Mouse (Mus musculus) fat pad, adult 2 months (tissue): ENCODE data around the gene Laptm4a.

Experiments used
- DNase-seq: peaks from one replicate; pipeline ENCODE4 v3.0.0-alpha.2; 2011; ENCODE audit warnings: low read depth, low spot score; ENCODE audit errors: extremely low read depth

The Laptm4a gene

GRCm38 (mm10) chr12:8921394-8922368, at the start of gene Laptm4a:
TSS of gene Laptm4a (plus strand) at chr12:8921664.
- DNase-seq = peak; percentile 94

- no peak for DNase-seq
Measured at GRCm38 (mm10) chr12:8875583-8875982, 45.9 kb upstream of the Laptm4a start.

DNA sequence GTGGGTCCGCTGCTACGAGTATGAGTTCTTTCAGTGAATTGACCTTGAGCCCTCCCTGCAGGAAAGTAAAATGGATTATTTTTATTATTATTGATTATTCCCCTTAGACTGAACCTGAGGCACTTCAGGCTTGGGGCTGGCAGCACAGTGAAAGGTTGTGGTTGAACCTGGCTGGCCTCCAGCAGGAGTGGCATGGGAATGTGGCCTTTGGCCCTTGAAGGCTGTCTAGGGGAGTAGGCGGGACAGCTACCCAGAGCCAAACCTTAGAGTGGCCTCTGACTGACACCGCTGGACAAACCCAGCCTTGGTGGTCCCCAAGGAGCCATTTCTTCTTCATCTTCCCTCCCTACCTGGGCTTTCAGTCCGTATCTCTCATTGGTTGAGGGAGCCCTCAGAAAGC, 44.6 kb upstream of the Laptm4a start:
- DNase-seq = no peak

- no peak for DNase-seq
Measured at GRCm38 (mm10) chr12:8877413-8877812, 44.1 kb upstream of the Laptm4a start.

- DNase-seq = no peak
Measured at GRCm38 (mm10) chr12:8878752-8879151, 42.7 kb upstream of the Laptm4a start.

DNA sequence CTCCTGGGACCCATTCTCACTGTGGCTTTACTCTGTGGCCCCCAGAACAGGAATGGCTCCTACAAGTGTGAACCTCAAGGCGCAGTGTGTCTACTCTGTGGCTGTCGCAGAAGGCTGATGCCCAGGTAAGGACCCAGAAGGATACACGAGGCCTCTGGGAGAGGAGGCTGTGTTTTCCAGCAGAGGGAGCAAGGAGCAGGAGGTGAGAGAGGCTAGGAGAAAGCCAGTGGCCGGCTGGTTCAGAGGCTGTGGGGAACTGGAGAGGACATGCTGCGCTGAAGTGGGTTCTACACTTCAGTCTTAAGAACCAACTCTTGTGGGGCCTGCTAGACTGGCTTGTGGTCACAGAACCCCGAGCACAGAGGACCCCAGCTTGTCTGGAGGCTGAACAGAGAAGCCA, 42.1 kb upstream of the Laptm4a start:
- DNase-seq = no peak

GRCm38 (mm10) chr12:8881736-8882135, 39.7 kb upstream of the Laptm4a start:
- no peak for DNase-seq

DNA sequence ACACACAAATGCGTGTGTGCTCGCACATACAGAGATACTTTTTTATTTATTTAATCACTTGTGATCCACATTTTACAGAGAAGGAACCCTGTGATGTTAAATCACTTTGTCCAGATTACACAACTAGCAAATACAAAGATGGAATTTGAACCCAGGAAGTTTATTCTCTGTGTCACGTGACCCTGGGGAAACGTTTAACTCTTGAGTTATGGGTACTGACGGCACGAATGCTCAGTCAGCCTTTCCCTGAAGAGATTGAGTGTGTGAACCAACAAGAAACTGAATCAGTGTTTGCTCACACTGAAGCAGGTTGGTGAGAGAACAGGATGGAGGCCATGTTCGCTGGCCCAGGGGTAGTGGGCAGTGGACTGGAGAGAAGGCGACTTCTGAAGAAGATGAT, 39.1 kb upstream of the Laptm4a start:
- DNase-seq = no peak

DNA sequence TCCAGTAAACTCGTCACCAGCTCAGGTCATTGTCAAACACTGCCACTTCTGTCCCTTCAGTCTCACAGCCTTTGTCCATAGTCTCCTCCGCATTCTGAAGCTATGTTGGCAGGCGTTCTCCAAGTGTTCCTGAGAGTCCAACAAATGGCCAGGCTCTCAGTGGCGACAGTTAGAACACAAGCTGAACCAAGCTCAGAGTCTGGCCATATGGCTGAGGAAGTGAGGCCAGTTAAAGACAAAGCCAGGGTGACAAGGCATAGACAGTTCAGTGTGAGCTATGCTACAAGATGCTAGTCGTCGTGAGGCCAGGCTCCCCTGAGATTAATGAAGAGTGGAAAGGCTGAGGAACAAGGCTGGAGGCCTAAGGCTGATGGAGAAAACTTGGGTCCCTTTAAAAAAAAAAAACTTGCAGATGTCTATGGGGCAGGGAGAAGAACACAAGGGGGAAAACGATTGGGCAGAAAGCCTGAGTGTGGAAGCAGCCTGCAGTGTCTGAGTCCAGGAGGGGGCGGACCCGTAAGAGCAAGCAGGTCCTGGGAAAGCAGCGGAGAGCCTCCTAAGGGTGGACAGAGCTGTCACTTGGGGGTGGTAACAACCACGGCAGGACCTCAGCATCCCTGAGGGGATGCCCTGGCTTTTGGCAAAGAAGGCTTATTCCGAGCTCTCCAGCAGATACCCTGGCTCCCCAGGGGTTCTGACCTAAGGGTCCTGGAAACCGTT, 36.9 kb upstream of the Laptm4a start:
- DNase-seq = no peak

DNA sequence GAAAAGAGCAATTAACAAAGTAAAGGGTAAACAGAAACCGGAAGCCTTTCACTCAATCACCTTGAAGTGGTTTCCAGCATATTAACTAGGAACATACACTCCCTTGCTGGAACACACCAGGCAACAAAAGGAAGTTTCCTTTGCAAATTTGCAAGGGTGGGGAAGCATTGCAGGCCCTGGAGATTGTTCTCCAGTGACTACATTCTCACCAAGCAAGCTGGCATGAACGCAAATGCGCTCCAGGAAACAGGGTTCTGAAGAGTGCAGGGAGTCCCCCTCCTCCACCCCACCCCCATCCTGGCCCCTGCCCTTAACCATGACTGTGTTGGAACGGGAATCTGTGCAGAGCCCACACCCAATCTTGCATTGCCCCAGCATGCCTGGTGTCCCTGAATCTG, 36.3 kb upstream of the Laptm4a start:
- DNase-seq = no peak

GRCm38 (mm10) chr12:8885950-8886349, 35.5 kb upstream of the Laptm4a start:
- DNase-seq = no peak

DNA sequence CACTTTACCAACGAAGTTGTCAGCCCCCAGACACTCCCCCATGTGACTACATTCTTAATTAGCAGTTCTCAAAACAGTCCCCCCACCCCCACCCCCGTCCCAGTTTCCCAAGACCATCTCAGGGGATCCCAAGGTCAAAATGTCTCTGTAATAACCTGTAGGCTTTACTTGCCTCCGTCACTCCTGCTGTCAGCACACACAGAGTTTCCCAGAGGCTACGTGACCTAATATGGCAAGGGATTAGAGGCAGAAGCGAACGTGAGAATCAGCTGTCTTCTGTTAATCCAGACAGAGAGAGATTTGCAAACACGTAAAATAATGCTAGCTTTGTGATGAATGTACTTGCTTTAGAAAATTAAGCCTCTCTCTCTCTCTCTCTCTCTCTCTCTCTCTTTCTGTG, 33.0 kb upstream of the Laptm4a start:
- no peak for DNase-seq

- DNase-seq = no peak
Measured at GRCm38 (mm10) chr12:8889117-8889665, 32.3 kb upstream of the Laptm4a start.

GRCm38 (mm10) chr12:8892876-8893532, 28.5 kb upstream of the Laptm4a start:
- no peak for DNase-seq

DNA sequence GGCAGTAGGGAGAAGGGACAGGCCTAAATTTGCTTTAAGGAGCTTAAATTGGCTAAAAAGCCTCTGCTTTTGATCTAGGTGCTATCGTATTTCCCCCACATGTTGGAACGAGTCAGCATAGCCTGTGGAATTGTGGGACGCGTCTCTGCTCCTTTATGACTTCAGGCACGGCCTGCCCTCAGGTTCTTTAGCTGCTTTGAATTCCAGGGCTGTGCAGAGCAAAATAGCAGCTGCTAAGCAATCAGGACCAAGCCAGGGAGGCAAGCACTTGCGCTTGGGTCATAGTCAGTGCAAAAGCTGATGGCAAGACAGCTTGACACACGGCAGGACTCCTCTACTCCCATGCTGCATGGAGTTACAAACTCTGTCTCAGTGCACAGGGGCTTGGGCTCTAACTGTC, 24.3 kb upstream of the Laptm4a start:
- DNase-seq = no peak

- DNase-seq = no peak
Measured at GRCm38 (mm10) chr12:8898879-8899785, 22.3 kb upstream of the Laptm4a start.

DNA sequence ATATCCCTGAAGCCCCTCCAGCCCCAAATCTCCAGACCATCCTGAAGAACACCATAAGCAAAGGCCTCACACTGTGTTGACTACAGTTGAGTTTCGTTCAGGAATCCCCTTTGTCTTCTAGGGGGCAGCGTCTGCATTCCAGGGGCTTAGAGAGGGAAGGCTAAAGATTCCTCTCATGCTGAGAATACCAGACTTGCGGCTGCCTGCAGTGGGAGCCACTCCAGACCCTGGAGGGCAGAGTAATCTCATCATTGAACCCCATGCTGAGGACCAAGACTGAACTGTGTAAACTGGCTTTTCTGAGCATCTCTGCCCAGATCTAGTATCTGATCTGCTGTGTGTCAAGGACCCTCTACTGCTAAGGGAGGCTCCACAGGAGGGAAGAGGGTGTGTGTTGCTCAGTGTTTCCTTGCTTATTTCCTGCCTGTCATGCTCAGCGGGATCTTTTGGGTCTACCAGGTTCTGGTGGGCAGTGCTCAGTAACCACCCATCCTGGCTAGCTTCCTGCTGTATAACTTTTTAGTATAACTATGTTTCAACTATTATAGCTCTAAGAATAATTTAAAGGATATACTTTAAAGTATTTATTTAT, 21.3 kb upstream of the Laptm4a start:
- DNase-seq = no peak

- peak; percentile 88 for DNase-seq
Measured at GRCm38 (mm10) chr12:8900919-8901663, 20.4 kb upstream of the Laptm4a start.

DNA sequence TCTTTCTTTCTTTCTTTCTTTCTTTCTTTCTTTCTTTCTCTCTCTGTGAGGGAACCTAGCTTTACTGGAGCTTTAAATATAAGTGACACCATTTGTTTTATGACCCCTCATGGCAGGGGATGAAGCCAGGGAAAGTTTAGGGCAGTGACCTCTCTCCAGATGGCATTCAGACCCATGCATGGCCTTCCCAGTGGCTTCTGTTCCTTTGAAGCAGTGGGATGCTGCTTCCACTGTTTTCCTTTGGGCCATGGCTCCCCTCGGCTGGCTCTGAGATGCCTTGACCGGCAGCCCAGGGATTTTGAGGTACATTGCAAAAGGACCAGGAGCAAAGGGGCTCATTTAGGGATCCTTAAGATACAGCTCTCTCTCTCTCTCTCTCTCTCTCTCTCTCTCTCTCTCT, 19.5 kb upstream of the Laptm4a start:
- no peak for DNase-seq
